Mouse (Mus musculus): ENCODE measurements around the gene Kdm4c. TPM values are rescaled to one million over a fixed set of nuclear protein-coding genes. Genes with fewer than 3 reads are reported as not detected.

The Kdm4c gene
- polyA plus RNA-seq, 1 experiment: 3.4 TPM

DNA sequence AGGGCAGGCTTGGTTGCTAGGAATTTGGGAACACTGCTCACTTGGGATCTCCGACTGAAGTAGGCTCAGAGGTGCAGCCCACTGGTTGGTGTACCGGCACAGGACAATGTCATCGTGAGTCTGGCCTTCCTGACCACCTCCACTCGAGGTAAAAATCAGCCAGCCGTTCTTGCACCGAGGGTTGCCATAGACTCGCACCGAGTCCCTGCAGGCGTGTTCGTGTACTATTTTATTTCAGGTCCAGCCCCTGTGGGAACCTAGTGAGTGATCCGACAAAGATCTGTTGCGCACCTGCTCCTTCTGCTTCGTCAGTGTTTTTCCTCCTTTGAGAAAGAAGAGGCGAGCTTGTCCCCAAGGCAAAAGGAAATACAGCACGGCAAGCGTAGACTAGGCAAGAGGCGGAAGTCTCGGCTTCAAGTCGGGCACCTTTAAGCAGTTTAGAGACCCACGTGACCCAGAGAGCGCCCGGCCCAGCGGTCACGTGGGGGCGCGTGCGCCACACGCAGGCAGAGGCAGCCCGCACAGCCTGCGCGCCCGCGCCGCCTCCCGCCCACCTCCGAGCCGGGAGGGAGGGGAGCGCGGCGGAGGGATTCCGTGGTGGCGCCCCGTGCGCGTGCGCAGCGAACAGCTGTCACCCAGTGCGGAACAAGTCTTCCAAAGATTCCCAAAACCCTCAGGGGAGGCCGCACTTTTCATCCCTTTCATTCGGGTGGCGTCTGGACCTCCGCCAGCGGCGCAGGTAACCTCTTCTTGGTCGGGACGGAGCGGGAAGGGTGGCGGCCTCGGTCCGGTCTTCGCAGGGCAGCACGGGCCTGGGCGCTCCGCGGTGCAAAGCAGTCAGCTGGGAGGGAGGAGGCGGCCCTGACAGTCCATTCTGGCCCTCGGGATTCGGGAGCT lies 9.3 kb downstream of the Kdm4c start:
- Histone ChIP-seq H3K4me1 (ENCODE audit: control insufficient read depth, insufficient read depth, low read length) (peaks cover 4% of the 10 kb centered on the region; the same call in 1 of the 2 replicates), H3K27me3 (replicated peaks; ENCODE audit: control insufficient read depth, insufficient read depth, low read length) (no peaks in the 10 kb centered on the region), H3K4me3 (ENCODE audit: insufficient read depth, low read depth, low read length) (peak overlapping the region; percentile 76), H3K36me3 (ENCODE audit: control insufficient read depth, insufficient read depth, low read length) (no peaks in the 10 kb centered on the region), H3K27ac (ENCODE audit: insufficient read depth, low read depth, low read length) (peak overlapping the region; percentile 79)
- peak; percentile 98 for DNase-seq
- WGBS: under 1% methylated on average over 68 of the region's 68 CpGs
- TF ChIP-seq POLR2A (IDR thresholded peaks at IDR 0.05; ENCODE audit: low read depth, low read length) (peak; percentile 85), CTCF (conservative IDR thresholded peaks at IDR 0.05; ENCODE audit: insufficient read depth, insufficient read length, low read depth, low read length) (0 out of 2 replicates have a peak, but pooled peaks have one; percentile 9)

DNA sequence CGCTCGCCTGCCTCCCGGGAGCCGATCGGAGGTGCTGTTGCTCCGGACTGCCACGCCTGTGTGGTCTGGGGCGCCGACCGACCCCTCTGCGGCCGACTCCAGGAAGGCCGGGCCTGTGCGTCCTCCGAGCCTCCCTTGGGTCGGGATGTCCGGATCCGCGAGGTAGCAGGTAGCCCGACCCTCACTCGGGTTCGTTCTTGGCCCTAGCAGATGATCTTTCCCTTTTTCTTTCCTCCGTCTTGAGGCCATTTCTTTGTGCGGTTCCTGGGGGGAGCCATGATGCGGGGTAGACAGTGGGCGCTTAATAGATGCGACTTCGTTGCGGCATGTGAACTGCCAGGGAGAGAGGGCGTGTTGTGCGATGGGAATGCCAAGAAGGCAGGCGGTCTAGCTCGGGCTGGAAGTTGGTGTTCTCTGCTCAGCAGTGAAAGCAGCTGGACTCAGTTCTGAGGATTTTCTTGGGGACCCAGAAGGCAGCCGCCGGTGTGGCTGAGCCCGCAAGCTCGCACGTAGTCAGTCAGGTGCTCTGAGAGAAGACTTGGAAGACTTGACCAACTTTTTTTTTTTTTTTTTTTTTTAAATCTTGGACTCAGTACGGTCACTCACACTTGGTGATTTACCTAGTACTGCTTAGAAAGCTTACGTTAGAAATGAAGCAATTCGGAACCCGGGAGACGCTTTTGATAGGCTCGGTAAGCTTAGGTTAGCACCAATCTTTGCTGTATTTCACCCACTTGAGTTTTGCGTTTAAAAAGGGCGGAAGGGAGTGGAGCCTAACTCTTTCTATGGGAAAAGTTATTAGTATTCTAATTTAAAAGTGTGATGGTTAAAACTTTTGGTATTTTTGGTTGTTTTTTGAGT lies 10.2 kb downstream of the Kdm4c start:
- H3K4me3 ChIP-seq (ENCODE audit: insufficient read depth, low read depth, low read length): peak overlapping the region; percentile 76
- WGBS: under 1% methylated on average over 46 of the region's 46 CpGs
- peak; percentile 68 for DNase-seq

DNA sequence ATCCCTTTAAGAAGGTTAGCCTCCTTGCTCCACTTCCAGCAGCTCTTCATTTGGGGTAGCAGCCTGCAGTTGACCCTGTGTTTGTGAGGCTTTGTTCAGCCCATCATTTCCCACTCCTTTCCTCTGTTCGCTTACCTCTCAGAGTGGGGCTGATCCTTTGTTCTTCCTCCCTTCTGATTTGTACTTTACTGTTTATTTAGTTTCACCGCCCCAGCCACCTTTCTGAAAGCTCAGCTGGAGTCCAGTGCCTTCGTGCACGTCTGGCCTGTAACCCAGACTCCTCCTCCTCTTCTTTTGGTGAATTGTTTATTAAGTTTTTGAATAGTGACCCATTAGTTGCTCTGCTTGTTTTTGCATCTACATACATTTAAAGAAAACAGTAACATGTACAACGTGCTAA lies 15.6 kb downstream of the Kdm4c start:
- Histone ChIP-seq H3K27me3 (replicated peaks; ENCODE audit: control insufficient read depth, insufficient read depth, low read length) (no peaks in the 10 kb centered on the region), H3K27ac (ENCODE audit: insufficient read depth, low read depth, low read length) (no peak overlapping the region), H3K4me3 (ENCODE audit: insufficient read depth, low read depth, low read length) (no peak overlapping the region), H3K4me1 (ENCODE audit: control insufficient read depth, insufficient read depth, low read length) (peaks cover 12% of the 10 kb centered on the region), H3K36me3 (ENCODE audit: control insufficient read depth, insufficient read depth, low read length) (no peaks in the 10 kb centered on the region)
- 42% methylated on average over 5 of the region's 5 CpGs for WGBS
- DNase-seq: peak; percentile 8
- no peak for TF ChIP-seq CTCF (conservative IDR thresholded peaks at IDR 0.05; ENCODE audit: insufficient read depth, insufficient read length, low read depth, low read length)
- no peak for TF ChIP-seq POLR2A (IDR thresholded peaks at IDR 0.05; ENCODE audit: low read depth, low read length)

More for the DNA sequence above, 10.2 kb downstream of the Kdm4c start:
- no peaks in the 10 kb centered on the region for H3K27me3 ChIP-seq (replicated peaks; ENCODE audit: control insufficient read depth, insufficient read depth, low read length)
- H3K36me3 ChIP-seq (ENCODE audit: control insufficient read depth, insufficient read depth, low read length): no peaks in the 10 kb centered on the region
- no peak for TF ChIP-seq CTCF (conservative IDR thresholded peaks at IDR 0.05; ENCODE audit: insufficient read depth, insufficient read length, low read depth, low read length)
- TF ChIP-seq POLR2A (IDR thresholded peaks at IDR 0.05; ENCODE audit: low read depth, low read length): no peak
- H3K4me1 ChIP-seq (ENCODE audit: control insufficient read depth, insufficient read depth, low read length): peaks cover 4% of the 10 kb centered on the region; the same call in 1 of the 2 replicates
- peak overlapping the region; percentile 76 for H3K27ac ChIP-seq (ENCODE audit: insufficient read depth, low read depth, low read length)

DNA sequence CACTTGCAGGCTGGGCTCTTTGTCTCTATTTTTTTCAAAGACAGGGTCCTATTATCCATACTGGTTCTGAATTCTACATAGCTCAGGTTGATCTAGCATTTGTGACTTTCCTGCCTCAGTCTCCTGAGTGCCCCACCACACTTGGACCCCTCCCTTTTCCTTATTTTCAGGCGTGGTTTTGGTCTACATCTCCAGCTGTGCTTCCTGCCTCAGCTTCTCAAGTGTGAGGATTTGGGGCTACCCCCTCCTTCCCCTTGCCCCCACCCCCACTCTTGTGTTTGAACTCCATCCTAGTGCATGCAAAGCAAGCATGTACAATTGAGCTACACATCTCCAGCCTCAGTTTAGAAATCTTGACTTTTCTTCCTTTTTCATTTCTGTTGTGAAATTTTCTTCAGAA lies 16.2 kb downstream of the Kdm4c start:
- no peak overlapping the region for H3K4me3 ChIP-seq (ENCODE audit: insufficient read depth, low read depth, low read length)
- H3K36me3 ChIP-seq (ENCODE audit: control insufficient read depth, insufficient read depth, low read length): no peaks in the 10 kb centered on the region
- H3K27ac ChIP-seq (ENCODE audit: insufficient read depth, low read depth, low read length): no peak overlapping the region
- WGBS: 74% methylated on average over 1 of the region's 1 CpGs
- TF ChIP-seq CTCF (conservative IDR thresholded peaks at IDR 0.05; ENCODE audit: insufficient read depth, insufficient read length, low read depth, low read length) (no peak), POLR2A (IDR thresholded peaks at IDR 0.05; ENCODE audit: low read depth, low read length) (no peak)
- H3K4me1 ChIP-seq (ENCODE audit: control insufficient read depth, insufficient read depth, low read length): peaks cover 9% of the 10 kb centered on the region
- no peaks in the 10 kb centered on the region for H3K27me3 ChIP-seq (replicated peaks; ENCODE audit: control insufficient read depth, insufficient read depth, low read length)
- DNase-seq: no peak

DNA sequence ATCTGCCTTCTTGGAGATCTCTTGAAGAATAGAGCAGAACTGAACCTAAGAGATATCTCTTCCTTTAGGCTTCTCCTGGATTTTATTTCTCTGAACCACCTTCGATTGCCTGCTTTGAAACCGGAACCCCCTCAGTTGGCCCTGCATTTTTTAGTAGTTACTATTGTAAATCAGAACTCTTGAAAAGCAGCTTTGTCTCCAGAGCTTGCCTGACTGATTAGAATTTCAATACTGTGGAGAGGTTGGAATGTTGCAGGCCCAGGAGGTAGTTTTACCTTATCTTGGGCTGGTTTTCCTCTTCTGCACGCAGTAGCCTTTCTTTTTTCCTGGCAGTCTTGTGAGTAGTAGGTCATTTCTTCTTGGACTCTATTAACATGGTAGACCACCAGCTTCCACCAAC lies 17.0 kb downstream of the Kdm4c start:
- Histone ChIP-seq H3K27ac (ENCODE audit: insufficient read depth, low read depth, low read length) (0 out of 2 replicates have a peak overlapping the region, but pooled peaks have one; percentile 23), H3K4me3 (ENCODE audit: insufficient read depth, low read depth, low read length) (no peak overlapping the region), H3K36me3 (ENCODE audit: control insufficient read depth, insufficient read depth, low read length) (no peaks in the 10 kb centered on the region), H3K4me1 (ENCODE audit: control insufficient read depth, insufficient read depth, low read length) (peaks cover 9% of the 10 kb centered on the region), H3K27me3 (replicated peaks; ENCODE audit: control insufficient read depth, insufficient read depth, low read length) (no peaks in the 10 kb centered on the region)
- no peak for DNase-seq
- TF ChIP-seq CTCF (conservative IDR thresholded peaks at IDR 0.05; ENCODE audit: insufficient read depth, insufficient read length, low read depth, low read length) (no peak), POLR2A (IDR thresholded peaks at IDR 0.05; ENCODE audit: low read depth, low read length) (no peak)
- 28% methylated on average over 3 of the region's 3 CpGs for WGBS

DNA sequence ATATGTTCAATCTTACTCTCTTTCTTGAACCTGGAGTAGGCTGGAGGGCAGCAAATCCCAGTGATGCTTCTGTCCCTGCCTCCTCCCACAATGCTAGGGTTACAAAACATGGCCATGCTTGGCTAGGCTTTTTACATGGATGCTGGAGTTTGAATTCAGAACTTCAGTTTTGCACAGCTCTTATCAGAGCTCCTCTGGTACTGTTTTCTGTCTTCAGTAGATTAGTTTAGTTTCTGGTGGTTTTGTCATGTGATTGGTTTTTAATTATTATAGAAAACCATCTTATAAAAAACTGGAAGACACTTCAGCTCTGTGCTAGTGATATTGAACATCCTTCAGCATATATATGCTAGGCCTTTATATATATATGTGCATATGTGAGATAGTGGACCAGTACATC lies 19.6 kb downstream of the Kdm4c start:
- no peak for TF ChIP-seq CTCF (conservative IDR thresholded peaks at IDR 0.05; ENCODE audit: insufficient read depth, insufficient read length, low read depth, low read length)
- TF ChIP-seq POLR2A (IDR thresholded peaks at IDR 0.05; ENCODE audit: low read depth, low read length): no peak
- Histone ChIP-seq H3K27me3 (replicated peaks; ENCODE audit: control insufficient read depth, insufficient read depth, low read length) (no peaks in the 10 kb centered on the region), H3K4me3 (ENCODE audit: insufficient read depth, low read depth, low read length) (no peak overlapping the region), H3K4me1 (ENCODE audit: control insufficient read depth, insufficient read depth, low read length) (peaks cover 9% of the 10 kb centered on the region), H3K36me3 (ENCODE audit: control insufficient read depth, insufficient read depth, low read length) (no peaks in the 10 kb centered on the region), H3K27ac (ENCODE audit: insufficient read depth, low read depth, low read length) (no peak overlapping the region)
- no peak for DNase-seq
